Mouse (Mus musculus): ENCODE results near the gene Tmem109.

The Tmem109 gene

DNA sequence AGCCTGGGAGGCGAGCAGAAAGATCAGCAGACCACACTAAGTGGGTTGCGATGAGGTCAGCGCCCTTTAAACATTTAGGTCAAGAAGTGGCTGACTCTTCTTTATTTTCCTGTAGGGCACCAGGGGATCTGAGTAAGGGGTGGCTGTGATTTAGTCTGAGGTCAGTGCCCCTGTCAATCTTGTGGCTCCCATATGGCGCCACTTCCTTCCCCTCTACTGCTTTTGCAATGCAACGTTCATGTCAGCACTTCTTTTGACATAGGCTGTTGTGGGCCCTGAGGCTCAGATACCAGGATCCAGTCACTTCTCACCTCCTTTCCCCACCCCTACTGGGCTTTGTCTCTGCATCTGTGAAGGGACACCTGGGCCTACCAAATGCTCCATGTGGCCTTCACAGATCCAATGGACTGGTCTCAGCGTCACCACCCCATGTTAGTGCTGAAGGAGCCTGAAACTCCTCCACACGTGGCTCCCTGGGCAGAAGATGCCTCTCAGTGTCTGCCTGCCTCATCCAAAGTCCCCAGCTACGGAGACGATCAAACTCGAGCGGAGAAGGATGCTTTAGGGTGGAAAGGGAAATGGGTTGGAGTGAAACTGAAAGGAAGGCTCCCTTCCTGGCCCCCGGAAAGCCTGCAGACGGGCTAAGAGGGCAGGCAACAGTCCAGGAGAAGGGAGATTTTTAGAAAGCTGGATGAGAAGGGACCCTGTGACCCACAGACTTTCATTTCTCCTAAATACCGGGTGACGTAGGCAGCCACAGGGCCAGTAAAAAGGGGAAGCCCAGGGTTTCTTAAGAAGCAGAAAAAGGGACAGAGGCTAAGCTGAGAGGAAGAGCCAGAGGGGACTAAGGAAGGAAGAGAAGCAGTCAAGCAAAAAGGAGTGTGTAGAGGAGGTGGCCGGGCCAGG, 39.8 kb downstream of the Tmem109 start:
- DNase-seq (ENCODE audit: low spot score), result no peak

DNA sequence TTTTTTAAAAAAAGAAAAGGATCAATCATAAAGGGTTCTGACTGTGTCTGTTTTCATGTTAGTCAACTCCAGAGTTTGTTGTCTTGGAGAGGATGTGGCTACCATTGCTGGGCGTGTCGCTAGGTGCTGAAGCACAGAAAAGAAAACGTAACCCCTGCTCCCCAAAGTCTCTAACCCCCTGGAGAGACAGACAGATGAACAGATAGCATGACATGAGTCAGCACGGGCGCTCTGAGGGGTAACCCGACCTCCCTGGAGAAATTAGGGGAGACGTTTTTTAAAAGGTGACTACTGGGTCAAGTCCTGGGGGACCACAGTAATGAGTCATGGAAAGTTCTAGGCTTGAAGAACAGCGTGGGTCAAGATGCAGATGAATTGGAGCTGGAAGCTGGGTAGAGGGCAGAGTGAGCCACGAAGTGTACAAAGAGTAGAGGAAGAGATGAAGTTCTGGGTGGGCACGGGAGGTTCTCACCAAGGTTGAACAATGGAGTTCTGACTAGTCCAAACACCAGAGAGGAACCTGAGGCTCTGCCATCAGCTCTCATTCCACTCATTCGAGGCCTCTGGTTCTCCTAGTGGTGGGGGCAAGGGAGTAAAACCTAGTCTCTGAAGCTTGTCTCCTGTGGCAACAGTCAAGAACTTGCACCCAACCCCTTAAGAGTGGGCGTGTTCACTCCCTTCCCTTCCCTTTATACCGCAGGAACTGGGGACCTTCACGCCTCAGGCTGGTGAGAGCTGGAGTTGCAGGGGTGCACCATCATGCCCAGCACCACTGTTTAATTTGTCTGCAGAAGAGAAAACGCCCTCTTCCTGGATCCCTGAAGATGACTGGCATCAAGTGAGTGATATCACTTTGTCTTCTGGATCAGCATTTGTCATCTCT, 42.5 kb downstream of the Tmem109 start, which contains the start of gene Slc15a3:
Gene Slc15a3 (plus strand): TSS at position 718 of the 883 bp plus-strand sequence.
- DNase-seq (ENCODE audit: low spot score), result no peak

DNA sequence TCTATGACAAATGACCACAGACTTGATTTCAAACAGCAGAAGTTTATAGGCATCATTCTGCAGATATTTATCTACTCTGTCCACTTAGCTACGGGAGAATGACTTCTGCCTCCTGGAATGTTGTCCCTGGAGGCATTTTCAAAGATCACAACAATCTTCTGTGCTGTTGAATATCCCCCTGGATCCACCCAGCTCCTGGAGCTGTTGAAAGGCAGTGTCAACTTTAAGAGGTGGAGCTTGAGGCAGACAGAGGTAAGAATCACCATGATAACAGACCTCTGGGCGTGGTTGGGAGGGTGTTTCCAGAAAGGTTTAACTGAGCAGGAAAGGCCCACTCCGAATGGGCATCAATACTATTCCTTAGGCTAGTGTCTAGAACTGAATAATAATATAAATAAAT, 46.1 kb downstream of the Tmem109 start:
- no peak for DNase-seq (ENCODE audit: low spot score)

DNA sequence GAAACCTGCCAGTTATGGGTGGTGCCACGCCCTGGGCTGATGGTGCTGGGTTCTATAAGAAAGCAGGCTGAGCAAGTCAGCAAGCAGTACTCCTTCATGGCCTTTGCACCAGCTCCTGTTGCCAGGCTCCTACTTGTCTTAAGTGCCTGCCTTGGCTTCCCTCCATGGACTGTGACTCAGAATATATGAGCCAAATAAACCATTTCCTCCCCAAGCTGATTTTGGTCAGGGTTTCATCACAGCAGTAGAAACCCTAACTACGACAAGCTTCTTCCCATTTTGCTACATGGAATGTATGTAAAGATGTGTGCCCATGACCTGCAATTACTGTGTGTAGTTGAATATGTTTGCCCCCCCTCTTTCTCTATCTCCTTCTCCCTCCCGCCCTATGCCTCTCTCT, 48.2 kb downstream of the Tmem109 start:
- DNase-seq (ENCODE audit: low spot score), result no peak

DNA sequence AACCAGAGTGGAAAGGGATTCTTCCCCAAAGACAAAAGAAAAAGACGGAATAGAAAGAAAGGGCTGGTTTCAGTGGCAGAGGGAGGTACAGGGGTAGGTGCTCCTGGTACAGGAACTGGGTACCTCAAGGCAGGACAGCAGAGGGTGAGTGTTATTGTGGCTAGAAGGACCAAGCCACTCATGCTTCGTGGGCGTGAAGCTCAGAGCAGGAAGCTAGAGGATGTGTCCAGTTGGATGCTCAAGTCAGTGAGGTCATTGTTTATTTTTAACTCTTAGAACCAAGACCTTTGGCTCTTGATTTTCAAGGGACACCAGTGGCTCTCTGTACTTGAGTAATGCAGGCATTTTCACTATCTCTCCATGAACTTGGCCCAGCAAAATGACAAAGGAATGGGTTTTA, 49.8 kb downstream of the Tmem109 start:
- no peak for DNase-seq (ENCODE audit: low spot score)

DNA sequence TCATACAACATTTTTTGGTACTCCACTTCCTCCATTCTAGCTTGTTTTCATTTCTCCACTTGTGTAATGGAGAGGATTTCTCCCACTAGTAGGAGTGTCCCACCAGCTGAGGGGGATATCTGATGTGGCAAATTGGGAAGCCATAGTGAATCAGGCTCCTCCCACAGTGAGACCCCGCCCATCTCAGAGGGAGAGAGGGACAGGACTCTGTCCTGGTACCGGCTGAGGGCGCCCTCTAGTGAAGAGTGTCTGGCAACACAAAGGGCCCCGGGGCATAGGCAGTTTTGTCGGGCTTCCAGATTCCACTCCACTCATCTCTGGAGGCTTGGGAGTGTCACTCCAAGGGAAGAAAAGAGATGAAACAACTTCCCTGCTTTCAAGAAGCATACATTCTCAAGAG, 50.4 kb downstream of the Tmem109 start:
- DNase-seq (ENCODE audit: low spot score), result peak; percentile 65

DNA sequence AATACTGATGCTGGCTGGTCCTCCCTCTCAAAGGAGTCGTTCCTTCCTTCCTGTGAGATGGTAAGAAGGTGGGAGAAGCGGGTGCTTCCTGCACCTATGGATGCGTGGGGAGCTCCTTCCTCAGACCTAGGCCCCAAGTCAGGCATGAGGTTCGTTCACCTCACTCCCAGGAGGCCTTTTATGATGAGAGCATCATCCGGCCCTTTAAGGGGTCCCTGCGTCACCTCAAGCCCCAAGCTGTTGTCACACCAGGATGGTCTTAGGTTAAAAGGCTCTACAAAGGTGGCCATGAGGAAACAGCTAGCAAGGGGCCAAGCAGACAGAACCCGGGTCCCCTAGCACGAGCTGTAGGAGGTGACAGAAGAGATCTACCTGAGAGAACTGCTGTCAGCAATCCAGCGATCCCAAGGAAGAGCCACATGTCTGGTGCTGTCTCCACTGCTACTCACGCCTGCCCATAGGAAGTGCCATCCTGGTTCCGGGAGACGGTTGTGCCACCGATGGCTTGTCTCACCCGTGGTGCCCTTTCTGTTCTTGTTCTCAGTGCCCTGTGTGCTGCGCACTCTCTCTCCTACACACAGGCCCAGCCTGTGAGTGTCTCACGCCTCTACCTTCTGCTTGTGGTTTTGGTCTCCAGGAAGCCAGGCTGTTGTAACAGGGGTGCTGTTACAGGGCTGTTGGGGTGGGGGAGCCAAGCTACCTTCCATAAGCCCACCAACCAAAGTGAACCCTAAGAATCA, 52.2 kb downstream of the Tmem109 start, which contains the start of gene Cd6:
Gene Cd6 (minus strand): TSS at position 623 of the 740 bp plus-strand sequence.
- DNase-seq (ENCODE audit: low spot score), result no peak

DNA sequence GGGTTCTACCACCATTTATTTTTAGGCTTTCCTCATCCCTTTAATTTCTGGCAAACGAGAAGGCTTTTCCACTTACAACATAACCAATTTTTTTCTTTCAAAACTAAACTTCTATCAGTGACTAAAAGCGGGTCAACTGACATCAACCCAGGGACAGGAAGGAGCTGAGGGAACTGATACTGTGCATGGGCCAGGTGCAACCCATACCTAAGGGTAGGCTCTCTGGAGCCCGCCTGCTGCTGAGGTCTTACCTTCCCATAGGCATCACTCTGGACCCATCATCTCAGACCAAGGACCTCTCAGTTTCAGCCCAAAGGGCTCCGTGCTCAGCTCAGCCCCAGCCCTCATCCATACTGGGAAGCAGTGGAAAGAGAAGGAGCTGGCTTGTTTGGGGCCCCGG, 53.5 kb downstream of the Tmem109 start:
- DNase-seq (ENCODE audit: low spot score), result no peak

DNA sequence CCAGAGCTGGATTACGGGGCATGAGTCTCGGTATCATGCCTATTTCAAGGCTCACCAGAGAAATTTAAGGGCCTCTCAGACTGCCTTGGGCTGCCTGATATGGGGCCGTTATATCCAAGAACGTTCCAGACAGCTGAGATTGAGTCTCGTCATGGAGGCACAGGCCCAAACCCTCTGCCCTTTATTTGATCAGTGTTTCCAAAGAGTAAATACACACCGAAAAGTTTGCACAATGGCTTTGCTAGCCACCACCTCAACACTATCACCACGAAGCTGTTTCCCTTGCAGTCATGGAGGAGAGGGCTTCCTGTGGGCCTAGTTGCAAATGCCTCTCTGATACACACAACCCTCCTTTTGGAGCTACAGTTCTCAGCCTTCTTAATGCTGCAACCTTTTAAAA, 57.7 kb downstream of the Tmem109 start:
- DNase-seq (ENCODE audit: low spot score), result no peak

DNA sequence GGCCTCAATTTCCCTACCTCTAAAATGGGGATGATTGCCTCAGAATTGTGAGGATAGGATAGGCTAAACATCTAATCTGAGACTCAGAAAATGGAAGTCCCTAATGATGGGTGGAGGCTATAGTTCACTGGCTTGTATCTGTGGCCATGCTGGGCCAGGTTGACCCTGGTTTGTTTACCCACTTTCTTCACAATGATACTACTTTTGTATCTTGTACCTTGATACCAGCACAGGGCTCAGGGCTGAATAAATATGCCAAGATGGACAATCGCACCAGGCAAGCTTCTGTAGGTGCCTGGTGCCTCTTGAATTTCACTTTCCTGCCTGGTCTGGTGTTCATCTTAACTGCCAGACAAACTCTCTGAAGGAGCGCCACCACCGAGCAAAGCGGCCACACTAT, 59.3 kb downstream of the Tmem109 start:
- no peak for DNase-seq (ENCODE audit: low spot score)

DNA sequence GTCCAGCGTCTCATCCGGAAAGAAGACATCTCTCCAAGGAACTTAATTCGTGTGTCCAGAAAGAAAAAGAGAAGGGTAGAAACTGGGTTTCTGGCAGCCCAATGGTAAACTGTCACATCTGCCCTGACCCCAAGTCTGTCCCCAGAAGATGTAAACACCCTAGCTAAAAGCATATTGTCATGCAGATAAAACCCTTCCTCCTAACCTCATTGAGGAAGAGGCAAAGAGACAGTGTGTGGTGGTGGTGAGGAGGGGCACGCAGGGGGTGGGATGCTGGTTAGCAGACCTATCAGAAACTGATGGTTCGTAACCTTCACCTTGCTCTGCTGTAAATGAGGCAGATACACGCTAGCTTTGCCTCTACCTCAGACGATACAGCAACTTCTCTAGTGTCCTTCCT, 60.5 kb downstream of the Tmem109 start:
- no peak for DNase-seq (ENCODE audit: low spot score)

All from ovary, postnatal 14 days (tissue).